Mouse (Mus musculus) layer of hippocampus, adult 9-10 months (tissue): ENCODE data around the gene Ptpn5.

Source experiments
- DNase-seq: peaks from one replicate; pipeline ENCODE4 v3.0.0; 2022; ENCODE audit warnings: low spot score

The Ptpn5 gene

GRCm38 (mm10) chr7:47133331-47133730 lies at the start of gene Ptpn5:
Gene Ptpn5 (minus strand): TSS chr7:47133684.
- no peak for DNase-seq

GRCm38 (mm10) chr7:47170814-47171213 lies 37.3 kb upstream of the Ptpn5 start:
- DNase-seq = no peak

- DNase-seq = no peak
Measured at GRCm38 (mm10) chr7:47165028-47165427, 31.5 kb upstream of the Ptpn5 start.

GRCm38 (mm10) chr7:47163203-47163602 lies 29.7 kb upstream of the Ptpn5 start:
- DNase-seq = no peak

- DNase-seq = no peak
Measured at GRCm38 (mm10) chr7:47158451-47158850, 25.0 kb upstream of the Ptpn5 start.

- DNase-seq = no peak
Measured at GRCm38 (mm10) chr7:47157743-47158142, 24.3 kb upstream of the Ptpn5 start.

- no peak for DNase-seq
Measured at GRCm38 (mm10) chr7:47155849-47156248, 22.4 kb upstream of the Ptpn5 start.

- no peak for DNase-seq
Measured at GRCm38 (mm10) chr7:47155396-47155795, 21.9 kb upstream of the Ptpn5 start.

- DNase-seq = no peak
Measured at GRCm38 (mm10) chr7:47150420-47151061, 17.1 kb upstream of the Ptpn5 start.

- no peak for DNase-seq
Measured at GRCm38 (mm10) chr7:47148298-47148697, 14.8 kb upstream of the Ptpn5 start.

GRCm38 (mm10) chr7:47146034-47146812 lies 12.7 kb upstream of the Ptpn5 start:
- peak; percentile 55 for DNase-seq

- DNase-seq = no peak
Measured at GRCm38 (mm10) chr7:47144299-47144698, 10.8 kb upstream of the Ptpn5 start.

GRCm38 (mm10) chr7:47139823-47140325 lies 6.4 kb upstream of the Ptpn5 start:
- no peak for DNase-seq

GRCm38 (mm10) chr7:47134570-47134969 lies 1.1 kb upstream of the Ptpn5 start:
- DNase-seq = no peak

GRCm38 (mm10) chr7:47132931-47133260 lies 588 bp downstream of the Ptpn5 start:
- no peak for DNase-seq

- DNase-seq = no peak
Measured at GRCm38 (mm10) chr7:47132180-47132930, 1.1 kb downstream of the Ptpn5 start.

GRCm38 (mm10) chr7:47131840-47132179 lies 1.7 kb downstream of the Ptpn5 start:
- no peak for DNase-seq

GRCm38 (mm10) chr7:47131258-47131657 lies 2.2 kb downstream of the Ptpn5 start:
- DNase-seq = no peak

- no peak for DNase-seq
Measured at GRCm38 (mm10) chr7:47122026-47122425, 11.5 kb downstream of the Ptpn5 start.

GRCm38 (mm10) chr7:47116666-47117065 lies 16.8 kb downstream of the Ptpn5 start:
- no peak for DNase-seq

- no peak for DNase-seq
Measured at GRCm38 (mm10) chr7:47115491-47115890, 18.0 kb downstream of the Ptpn5 start.

- DNase-seq = no peak
Measured at GRCm38 (mm10) chr7:47113383-47113782, 20.1 kb downstream of the Ptpn5 start.

- no peak for DNase-seq
Measured at GRCm38 (mm10) chr7:47112036-47112435, 21.4 kb downstream of the Ptpn5 start.
